Mouse (Mus musculus): Measurements from ENCODE around the gene Far1.

- TF ChIP-seq CTCF (IDR thresholded peaks at IDR 0.05; ENCODE audit: low read depth) = no peak
- TF ChIP-seq EP300 (IDR thresholded peaks at IDR 0.05; ENCODE audit: low read depth) = no peak
These were observed 88.2 kb downstream of the Far1 start for GRCm38 (mm10) chr7:113601803-113602202.

All from heart, postnatal 0 days (tissue).